In the genomic region with DNA sequence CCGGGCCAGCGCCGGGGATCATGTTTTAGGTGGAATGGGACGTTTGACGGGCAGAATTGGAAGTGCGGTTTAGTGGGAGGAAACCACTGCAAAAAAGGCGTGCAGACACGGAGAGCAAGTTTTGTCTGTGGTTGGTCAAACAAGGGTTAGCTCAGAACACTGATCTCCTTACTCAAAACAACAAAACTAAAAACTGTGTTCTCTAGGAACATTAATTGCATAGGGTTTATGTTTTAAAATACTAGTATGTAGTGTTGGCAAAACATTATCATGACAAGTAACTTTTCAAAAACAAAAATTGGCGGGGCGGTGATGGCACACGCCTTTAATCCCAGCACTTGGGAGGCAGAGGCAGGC, we compare ENCODE assay signal across 8 mouse cellular contexts. TPM values are rescaled to one million over a fixed set of nuclear protein-coding genes. Genes with fewer than 3 reads are reported as not detected.
DNase-seq lines count a peak whose midpoint lies in the region; ATAC-seq and TF ChIP-seq lines count a peak whose summit lies in the region.

No protein-coding gene starts in this region.

- peaks cover 2% of the 10 kb centered on the region; the same call in 1 of the 2 replicates for H3K4me1 ChIP-seq in kidney, adult 2 months (ENCODE audit: control insufficient read depth, insufficient read depth, low read length)
- peaks cover 9% of the 10 kb centered on the region; the same call in 1 of the 2 replicates for H3K4me1 ChIP-seq in bone marrow macrophage, adult 2 months (ENCODE audit: control insufficient read depth, insufficient read depth, low read length)
- H3K4me1 ChIP-seq in hindbrain, embryonic 13.5 days (replicated peaks): peaks cover 13% of the 10 kb centered on the region
- peaks cover 6% of the 10 kb centered on the region for H3K4me1 ChIP-seq in midbrain, embryonic 12.5 days

- H3K9ac ChIP-seq in hindbrain, embryonic 13.5 days: peak overlapping the region; percentile 80
- H3K9ac ChIP-seq in midbrain, embryonic 12.5 days (replicated peaks): peak overlapping the region; percentile 72

- TF ChIP-seq CTCF in kidney, adult 2 months (conservative IDR thresholded peaks at IDR 0.05; ENCODE audit: insufficient read depth, insufficient read length, low read depth, low read length): no peak
- no peak for TF ChIP-seq CTCF in bone marrow macrophage, adult 2 months (IDR thresholded peaks at IDR 0.05; ENCODE audit: low read depth, low read length)

- peak overlapping the region; percentile 78 for H3K27ac ChIP-seq in kidney, adult 2 months (ENCODE audit: insufficient read depth, low read depth, low read length)
- peak overlapping the region; percentile 81 for H3K27ac ChIP-seq in bone marrow macrophage, adult 2 months (ENCODE audit: insufficient read depth, low read depth, low read length)
- H3K27ac ChIP-seq in hindbrain, embryonic 13.5 days: peak overlapping the region; percentile 91
- H3K27ac ChIP-seq in midbrain, embryonic 12.5 days (replicated peaks): peak overlapping the region; percentile 84

- DNase-seq in kidney, adult 2 months: no peak
- no peak for DNase-seq in kidney, postnatal 14 days
- no peak for DNase-seq in retina, embryonic 14.5 days (ENCODE audit: low spot score)
- no peak for DNase-seq in layer of hippocampus, postnatal 14 days (ENCODE audit: low spot score in 2 of 2)

- 30% methylated on average over 11 of the region's 11 CpGs for WGBS in kidney, adult 2 months
- 35% methylated on average over 11 of the region's 11 CpGs for WGBS in hindbrain, embryonic 13.5 days
- WGBS in midbrain, embryonic 12.5 days: 42% methylated on average over 11 of the region's 11 CpGs

- TF ChIP-seq POLR2A in kidney, adult 2 months (IDR thresholded peaks at IDR 0.05; ENCODE audit: low read depth, low read length): no peak
- no peak; the same call in 1 of the 2 replicates for TF ChIP-seq POLR2A in bone marrow macrophage, adult 2 months (IDR thresholded peaks at IDR 0.05; ENCODE audit: borderline replicate concordance, low read depth, low read length)

- H3K9me3 ChIP-seq in hindbrain, embryonic 13.5 days: no peaks in the 10 kb centered on the region
- H3K9me3 ChIP-seq in midbrain, embryonic 12.5 days: no peaks in the 10 kb centered on the region

- H3K4me3 ChIP-seq in kidney, adult 2 months (ENCODE audit: insufficient read depth, low read depth, low read length): peak overlapping the region; percentile 86
- H3K4me3 ChIP-seq in bone marrow macrophage, adult 2 months (ENCODE audit: insufficient read depth, low read length): peak overlapping the region; percentile 88
- peak overlapping the region; percentile 66 for H3K4me3 ChIP-seq in hindbrain, embryonic 13.5 days
- peak overlapping the region; percentile 62 for H3K4me3 ChIP-seq in midbrain, embryonic 12.5 days

- no peak for ATAC-seq in hindbrain, embryonic 13.5 days (ENCODE audit: low FRiP score)
- ATAC-seq in midbrain, embryonic 12.5 days (ENCODE audit: low FRiP score, low read depth): no peak
- no peak for ATAC-seq in frontal cortex, adult (ENCODE audit: low TSS enrichment)

- no peaks in the 10 kb centered on the region; the same call in 1 of the 2 replicates for H3K36me3 ChIP-seq in kidney, adult 2 months (ENCODE audit: control insufficient read depth, insufficient read depth, low read length)
- H3K36me3 ChIP-seq in hindbrain, embryonic 13.5 days: no peaks in the 10 kb centered on the region
- H3K36me3 ChIP-seq in midbrain, embryonic 12.5 days: no peaks in the 10 kb centered on the region; the same call in 1 of the 2 replicates

- H3K27me3 ChIP-seq in kidney, adult 2 months (replicated peaks; ENCODE audit: control insufficient read depth, insufficient read depth, low read length): no peaks in the 10 kb centered on the region
- H3K27me3 ChIP-seq in hindbrain, embryonic 13.5 days: no peaks in the 10 kb centered on the region
- H3K27me3 ChIP-seq in midbrain, embryonic 12.5 days: no peaks in the 10 kb centered on the region

- peak overlapping the region; percentile 65 for H3K4me2 ChIP-seq in hindbrain, embryonic 13.5 days
- H3K4me2 ChIP-seq in midbrain, embryonic 12.5 days (replicated peaks): peak overlapping the region; percentile 54

RNA-seq across cellular contexts. Expression of a gene that starts 52.0 kb away (rescaled TPM):
- polyA plus RNA-seq in kidney, adult 2 months (2012; rRNA removed): 14.0 and 14.6 TPM in 2 replicates
- 34.8 and 43.4 TPM in 2 replicates for polyA plus RNA-seq in bone marrow macrophage, adult 2 months (2012; ENCODE audit: insufficient read depth, insufficient read length, missing spikeins)
- 103 and 104 TPM in 2 replicates for polyA plus RNA-seq in hindbrain, embryonic 13.5 days (2015; fragmentation: Nextera tagmentation; extraction: Ambion mirVana)
- polyA plus RNA-seq in midbrain, embryonic 12.5 days (2016; fragmentation: Nextera tagmentation; extraction: Ambion mirVana): 88.4 and 100 TPM in 2 replicates
- 10 to 100 TPM; 36.4 to 41.4 TPM for total RNA-seq in layer of hippocampus, postnatal 14 days (2021)
